In the genomic region with DNA sequence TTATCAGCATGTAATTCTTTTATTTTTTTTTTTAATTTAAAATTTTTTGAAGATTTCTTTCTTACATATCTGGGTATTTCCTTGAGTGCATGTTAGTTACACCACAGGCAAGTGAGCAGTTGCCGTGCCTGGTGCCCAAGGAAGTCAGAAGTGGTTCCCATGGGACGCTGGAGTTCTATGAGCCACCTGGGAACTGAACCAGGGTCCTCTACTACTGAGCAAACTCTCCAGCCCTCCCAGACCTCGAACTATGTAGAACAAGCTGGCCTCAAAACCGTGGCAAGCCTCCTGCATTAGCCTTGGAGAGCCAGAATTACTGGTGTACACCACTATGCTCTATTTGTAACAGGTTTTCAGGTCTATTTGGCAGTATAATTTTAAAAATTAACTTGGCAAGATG, we compare ENCODE assay signal across 9 mouse cellular contexts. TPM values are rescaled to one million over a fixed set of nuclear protein-coding genes. Genes with fewer than 3 reads are reported as not detected.
A peak's percentile ranks its signal among the peaks of the same experiment; 100 is the strongest.
DNase-seq lines count a peak whose midpoint lies in the region; ATAC-seq lines count a peak whose summit lies in the region.
"Had no signal": no experiment of that assay in that cellular context is flagged by ENCODE, and none has a peak within 500 bp of the region (broad histone marks: within the 10 kb centered on the region; RNA-seq: fewer than 3 reads in every experiment).

No protein-coding gene starts in this region.

- peak overlapping the region; percentile 94 for H3K27ac ChIP-seq in embryonic facial prominence, embryonic 13.5 days
- H3K27ac ChIP-seq in hindbrain, embryonic 15.5 days (replicated peaks), result peak overlapping the region; percentile 97
- H3K27ac ChIP-seq in midbrain, embryonic 11.5 days (ENCODE audit: low read depth, low read length), result peak overlapping the region; percentile 52

- H3K4me3 ChIP-seq in embryonic facial prominence, embryonic 13.5 days, result peak overlapping the region; percentile 63
- peak overlapping the region; percentile 63 for H3K4me3 ChIP-seq in hindbrain, embryonic 15.5 days
- H3K4me3 ChIP-seq in midbrain, embryonic 11.5 days (ENCODE audit: low read depth, low read length), result peak overlapping the region; percentile 51

- no peaks in the 10 kb centered on the region for H3K9me3 ChIP-seq in embryonic facial prominence, embryonic 13.5 days
- no peaks in the 10 kb centered on the region for H3K9me3 ChIP-seq in hindbrain, embryonic 15.5 days
- H3K9me3 ChIP-seq in midbrain, embryonic 11.5 days (ENCODE audit: control insufficient read depth, low read length), result no peaks in the 10 kb centered on the region

- peaks cover 12% of the 10 kb centered on the region for H3K36me3 ChIP-seq in embryonic facial prominence, embryonic 13.5 days
- no peaks in the 10 kb centered on the region for H3K36me3 ChIP-seq in hindbrain, embryonic 15.5 days
- H3K36me3 ChIP-seq in midbrain, embryonic 11.5 days (ENCODE audit: control insufficient read depth, insufficient read depth, low read length), result no peaks in the 10 kb centered on the region

- no peaks in the 10 kb centered on the region for H3K27me3 ChIP-seq in embryonic facial prominence, embryonic 13.5 days
- H3K27me3 ChIP-seq in hindbrain, embryonic 15.5 days, result no peaks in the 10 kb centered on the region
- no peaks in the 10 kb centered on the region for H3K27me3 ChIP-seq in midbrain, embryonic 11.5 days (ENCODE audit: control insufficient read depth, insufficient read depth, low read length)

- peak overlapping the region; percentile 56 for H3K4me2 ChIP-seq in embryonic facial prominence, embryonic 13.5 days
- H3K4me2 ChIP-seq in hindbrain, embryonic 15.5 days, result peak overlapping the region; percentile 64
- H3K4me2 ChIP-seq in midbrain, embryonic 11.5 days, result peak overlapping the region; percentile 34

- peak; percentile 21 for DNase-seq in retina, embryonic 14.5 days (ENCODE audit: low spot score)
- DNase-seq in retina, postnatal 1 day, result no peak
- no peak for DNase-seq in midbrain, embryonic 11.5 days (ENCODE audit: low spot score, missing footprints)
- DNase-seq in Muller cell, postnatal 12 days (ENCODE audit: inconsistent ontology term), result no peak
- DNase-seq in adrenal gland, postnatal 36 days, result no peak
- DNase-seq in thymus, adult 18-20 months, result no peak

- ATAC-seq in embryonic facial prominence, embryonic 13.5 days (ENCODE audit: insufficient number of reproducible peaks, insufficient read depth, low FRiP score, low TSS enrichment, low read depth), result no peak
- ATAC-seq in hindbrain, embryonic 15.5 days (ENCODE audit: low FRiP score, low read depth), result peak; percentile 33
- peak; percentile 3; the same call in 1 of the 2 replicates for ATAC-seq in midbrain, embryonic 11.5 days (ENCODE audit: low FRiP score)

- H3K9ac ChIP-seq in embryonic facial prominence, embryonic 13.5 days, result peak overlapping the region; percentile 83
- peak overlapping the region; percentile 73 for H3K9ac ChIP-seq in hindbrain, embryonic 15.5 days
- H3K9ac ChIP-seq in midbrain, embryonic 11.5 days (ENCODE audit: low read length), result peak overlapping the region; percentile 70

- H3K4me1 ChIP-seq in embryonic facial prominence, embryonic 13.5 days, result peaks cover 19% of the 10 kb centered on the region
- peaks cover 26% of the 10 kb centered on the region for H3K4me1 ChIP-seq in hindbrain, embryonic 15.5 days (replicated peaks)
- H3K4me1 ChIP-seq in midbrain, embryonic 11.5 days (ENCODE audit: control insufficient read depth, insufficient read depth, low read length), result peaks cover 13% of the 10 kb centered on the region

- 37% methylated on average over 4 of the region's 4 CpGs for WGBS in embryonic facial prominence, embryonic 13.5 days
- 29% methylated on average over 4 of the region's 4 CpGs for WGBS in hindbrain, embryonic 15.5 days
- 58% methylated on average over 4 of the region's 4 CpGs for WGBS in midbrain, embryonic 11.5 days

RNA-seq across cellular contexts. Expression of gene 4931414P19Rik, which starts 3.2 kb away (rescaled TPM):
- polyA plus RNA-seq in embryonic facial prominence, embryonic 13.5 days (2015; fragmentation: Nextera tagmentation; extraction: Ambion mirVana), result 8.9 and 9.1 TPM in 2 replicates
- 5.1 and 6.1 TPM in 2 replicates for polyA plus RNA-seq in hindbrain, embryonic 15.5 days (2015; fragmentation: Nextera tagmentation; extraction: Ambion mirVana)
- polyA plus RNA-seq in midbrain, embryonic 11.5 days (2014; fragmentation: Nextera tagmentation; extraction: Ambion mirVana), result 5.9 and 8.5 TPM in 2 replicates
- 1 to 10 TPM; 4.3 to 6.0 TPM for total RNA-seq in adrenal gland, postnatal 36 days (2021)

RNA-seq across cellular contexts. Expression of gene Psmb5, which starts 15.2 kb away (rescaled TPM):
- polyA plus RNA-seq in embryonic facial prominence, embryonic 13.5 days (2015; fragmentation: Nextera tagmentation; extraction: Ambion mirVana), result 390 and 393 TPM in 2 replicates
- polyA plus RNA-seq in hindbrain, embryonic 15.5 days (2015; fragmentation: Nextera tagmentation; extraction: Ambion mirVana), result 441 and 446 TPM in 2 replicates
- polyA plus RNA-seq in midbrain, embryonic 11.5 days (2014; fragmentation: Nextera tagmentation; extraction: Ambion mirVana), result 396 and 453 TPM in 2 replicates
- 100 to 1,000 TPM; 347 to 407 TPM for total RNA-seq in adrenal gland, postnatal 36 days (2021)

RNA-seq across cellular contexts. Expression of gene Psmb11, which starts 18.6 kb away (rescaled TPM):
- polyA plus RNA-seq in embryonic facial prominence, embryonic 13.5 days (2015; fragmentation: Nextera tagmentation; extraction: Ambion mirVana), result 0.06 TPM in 1 of 2 replicates, not detected in the other
- polyA plus RNA-seq in hindbrain, embryonic 15.5 days (2015; fragmentation: Nextera tagmentation; extraction: Ambion mirVana), result not detected in 2 replicates
- 0.04 TPM in 1 of 2 replicates, not detected in the other for polyA plus RNA-seq in midbrain, embryonic 11.5 days (2014; fragmentation: Nextera tagmentation; extraction: Ambion mirVana)
- total RNA-seq in adrenal gland, postnatal 36 days (2021), result not detected
- polyA plus RNA-seq: gonadal fat pad, adult 2 months had no signal

RNA-seq across cellular contexts. Expression of gene Ajuba, which starts 25.3 kb away (rescaled TPM):
- polyA plus RNA-seq in embryonic facial prominence, embryonic 13.5 days (2015; fragmentation: Nextera tagmentation; extraction: Ambion mirVana), result 55.6 and 63.3 TPM in 2 replicates
- 8.7 and 9.6 TPM in 2 replicates for polyA plus RNA-seq in hindbrain, embryonic 15.5 days (2015; fragmentation: Nextera tagmentation; extraction: Ambion mirVana)
- polyA plus RNA-seq in midbrain, embryonic 11.5 days (2014; fragmentation: Nextera tagmentation; extraction: Ambion mirVana), result 24.3 and 25.1 TPM in 2 replicates
- total RNA-seq in adrenal gland, postnatal 36 days (2021), result 10 to 100 TPM; 17.5 to 24.8 TPM

RNA-seq across cellular contexts. Expression of gene Gm17606, which starts 38.1 kb away (rescaled TPM):
- polyA plus RNA-seq in embryonic facial prominence, embryonic 13.5 days (2015; fragmentation: Nextera tagmentation; extraction: Ambion mirVana), result not detected in 2 replicates
- polyA plus RNA-seq in hindbrain, embryonic 15.5 days (2015; fragmentation: Nextera tagmentation; extraction: Ambion mirVana), result not detected in 2 replicates
- not detected in 2 replicates for polyA plus RNA-seq in midbrain, embryonic 11.5 days (2014; fragmentation: Nextera tagmentation; extraction: Ambion mirVana)
- total RNA-seq in adrenal gland, postnatal 36 days (2021), result not detected
- polyA plus RNA-seq: gonadal fat pad, adult 2 months had no signal
